In the genomic region with DNA sequence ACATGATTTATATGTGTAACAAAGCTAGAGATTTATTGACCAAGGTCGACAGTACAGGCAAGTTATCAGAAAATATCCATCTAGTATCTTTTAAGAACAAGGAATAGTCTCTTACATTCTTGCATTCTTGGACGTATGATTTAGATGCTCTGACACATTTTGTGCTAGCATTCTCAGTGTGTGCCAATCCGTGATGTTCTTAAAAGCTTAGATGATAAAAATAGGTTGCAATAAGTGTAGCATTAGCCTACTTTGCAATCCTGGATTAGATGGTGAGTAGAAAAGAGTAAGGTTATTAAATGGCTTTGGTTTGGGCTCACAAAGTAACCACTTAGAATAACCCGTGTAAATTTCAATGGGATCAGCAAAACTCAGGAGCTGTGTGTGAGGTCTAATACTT, we compare ENCODE assay signal across 22 mouse cellular contexts.
"Had no signal": no experiment of that assay in that cellular context is flagged by ENCODE, and none has a peak within 500 bp of the region (broad histone marks: within the 10 kb centered on the region; RNA-seq: fewer than 3 reads in every experiment).

No protein-coding gene starts in this region.

- H3K4me1 ChIP-seq: heart, embryonic 13.5 days; heart, embryonic 15.5 days; hindbrain, embryonic 13.5 days; hindbrain, embryonic 15.5 days; limb, embryonic 10.5 days; limb, embryonic 12.5 days had no signal

- H3K27me3 ChIP-seq: heart, embryonic 13.5 days; heart, embryonic 15.5 days; hindbrain, embryonic 13.5 days; hindbrain, embryonic 15.5 days; limb, embryonic 12.5 days had no signal

- H3K27ac ChIP-seq: gastrocnemius, adult 2 months; heart, embryonic 13.5 days; heart, embryonic 15.5 days; hindbrain, embryonic 13.5 days; hindbrain, embryonic 15.5 days; hindbrain, postnatal 0 days; layer of hippocampus, adult 2 months; left cerebral cortex, adult 2 months; limb, embryonic 10.5 days; limb, embryonic 12.5 days had no signal

- H3K36me3 ChIP-seq: heart, embryonic 13.5 days; heart, embryonic 15.5 days; hindbrain, embryonic 13.5 days; hindbrain, embryonic 15.5 days; limb, embryonic 10.5 days; limb, embryonic 12.5 days had no signal

- DNase-seq: gastrocnemius, adult 2 months; gastrocnemius, postnatal 10 days; gastrocnemius, postnatal 25 days; heart, adult 18-20 months; heart, postnatal 14 days; heart, postnatal 36 days; kidney, adult 11 months; kidney, adult 8-10 months; kidney, postnatal 10 days; kidney, postnatal 25 days; kidney, postnatal 4 days; liver had no signal

- ATAC-seq: hindbrain, postnatal 0 days; intestine, embryonic 16.5 days had no signal

- H3K4me3 ChIP-seq: gastrocnemius, adult 2 months; heart, embryonic 13.5 days; heart, embryonic 15.5 days; hindbrain, embryonic 13.5 days; hindbrain, embryonic 15.5 days; layer of hippocampus, adult 2 months; left cerebral cortex, adult 2 months; limb, embryonic 10.5 days; limb, embryonic 12.5 days had no signal

- H3K9ac ChIP-seq: heart, embryonic 13.5 days; heart, embryonic 15.5 days; hindbrain, embryonic 13.5 days; hindbrain, embryonic 15.5 days; limb, embryonic 12.5 days had no signal
